Mouse (Mus musculus) heart, embryonic 14.5 days (tissue): ENCODE data around the gene Tas2r143. TPM values are rescaled to one million over a fixed set of nuclear protein-coding genes. Genes with fewer than 3 reads are reported as not detected.

Source experiments
- ATAC-seq: fragments of 200-750 bp; cut with Nextera tagmentation; 2 replicates; pipeline ENCODE4 v1.8.0; 2017; ENCODE audit warnings: low read depth, moderate TSS enrichment; ENCODE audit not compliant: insufficient number of reproducible peaks, insufficient read depth, low FRiP score
- H3K27ac ChIP-seq, 2 experiments: fragments of 200-500 bp in 1 of 2; fragments of 300-500 bp in 1 of 2; sonication (generic) in 1 of 2; replicated peaks in 1 of 2; 2 replicates each; pipeline ENCODE4 v1.5.1; 2012 to 2014; ENCODE audit warnings: low read depth in 2 of 2, low read length in 2 of 2, control low read depth in 1 of 2, mild to moderate bottlenecking in 1 of 2, mixed read lengths in 1 of 2; ENCODE audit not compliant: control insufficient read depth in 1 of 2, insufficient read depth in 1 of 2
- H3K27me3 ChIP-seq: fragments of 300-500 bp; sonication (generic); 2 replicates; pipeline ENCODE4 v1.6.1; 2014; ENCODE audit warnings: mild to moderate bottlenecking, low read length, control low read depth; ENCODE audit not compliant: control insufficient read depth, insufficient read depth
- H3K36me3 ChIP-seq: fragments of 300-500 bp; sonication (generic); 2 replicates; pipeline ENCODE4 v1.6.1; 2014; ENCODE audit warnings: mild to moderate bottlenecking, control low read depth, low read length, mixed read lengths; ENCODE audit not compliant: control insufficient read depth, insufficient read depth
- H3K4me1 ChIP-seq, 2 experiments: fragments of 200-500 bp in 1 of 2; fragments of 300-500 bp in 1 of 2; sonication (generic) in 1 of 2; 2 replicates each; pipeline ENCODE4 v1.6.1; 2012 to 2014; ENCODE audit warnings: low read length in 2 of 2, control low read depth in 1 of 2, mixed read lengths in 1 of 2; ENCODE audit not compliant: control insufficient read depth in 2 of 2, insufficient read depth in 2 of 2
- H3K4me2 ChIP-seq: fragments of 300-500 bp; sonication (generic); 2 replicates; pipeline ENCODE4 v1.6.1; 2014; ENCODE audit warnings: mild to moderate bottlenecking, low read length
- H3K4me3 ChIP-seq, 2 experiments: fragments of 200-500 bp in 1 of 2; fragments of 300-500 bp in 1 of 2; sonication (generic) in 1 of 2; 2 replicates each; pipeline ENCODE4 v1.5.1; 2012 to 2014; ENCODE audit warnings: low read length in 2 of 2, mild to moderate bottlenecking in 2 of 2, control low read depth in 1 of 2, low read depth in 1 of 2, moderate library complexity in 1 of 2; ENCODE audit not compliant: control insufficient read depth in 1 of 2, insufficient read depth in 1 of 2
- H3K9ac ChIP-seq: fragments of 300-500 bp; sonication (generic); 2 replicates; pipeline ENCODE4 v1.6.1; 2014; ENCODE audit warnings: mild to moderate bottlenecking, low read length
- H3K9me3 ChIP-seq: fragments of 300-500 bp; sonication (generic); 2 replicates; pipeline ENCODE4 v1.6.1; 2016; ENCODE audit warnings: low read length, control low read depth; ENCODE audit not compliant: control insufficient read depth
- WGBS: fragments of 180-500 bp; shearing (Covaris S2); extraction: QIAGEN DNeasy Blood & Tissue Kit; methylation state at CpG from one replicate; pipeline ENCODE4 v1.1.7; 2014; 5-methylcytosine and 5-hydroxymethylcytosine counted together
- polyA plus RNA-seq: library from polyadenylated mRNA; unstranded; fragments of >200 nt; fragmentation: Nextera tagmentation; extraction: Ambion mirVana; gene quantifications from 2 replicates; pipeline ENCODE4 v1.2.1, GENCODE M21; 2014

Tas2r143 gene
- polyA plus RNA-seq, 1 experiment from 2014 or later = not detected

DNA sequence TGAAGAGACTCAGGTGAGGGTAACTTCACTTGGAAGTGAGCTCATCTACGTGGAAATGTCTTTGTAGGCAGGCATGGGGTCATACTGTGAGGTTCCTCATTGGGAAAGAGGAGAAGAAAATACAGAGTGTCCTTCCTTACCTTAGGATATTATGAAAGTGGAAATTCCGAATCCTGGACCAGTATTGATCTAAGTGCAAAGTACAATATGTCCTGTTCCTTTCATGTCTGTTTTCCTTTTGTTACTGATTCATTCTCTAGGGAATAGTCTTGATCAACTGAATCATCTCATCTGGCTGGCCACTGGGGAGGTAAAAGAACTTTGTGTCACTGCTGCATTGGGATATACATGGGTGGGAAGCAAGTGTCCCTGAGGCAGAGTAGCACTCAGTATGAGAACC is 35.5 kb downstream of the Tas2r143 start:
- Histone ChIP-seq H3K9me3 (no peaks in the 10 kb centered on the region), H3K4me3 (no peak overlapping the region), H3K36me3 (no peaks in the 10 kb centered on the region), H3K9ac (no peak overlapping the region), H3K27ac (no peak overlapping the region), H3K4me1 (no peaks in the 10 kb centered on the region; a peak in 1 of 4 replicates), H3K4me2 (no peak overlapping the region), H3K27me3 (no peaks in the 10 kb centered on the region)
- no peak for ATAC-seq
- 74% methylated on average over 2 of the region's 2 CpGs for WGBS

DNA sequence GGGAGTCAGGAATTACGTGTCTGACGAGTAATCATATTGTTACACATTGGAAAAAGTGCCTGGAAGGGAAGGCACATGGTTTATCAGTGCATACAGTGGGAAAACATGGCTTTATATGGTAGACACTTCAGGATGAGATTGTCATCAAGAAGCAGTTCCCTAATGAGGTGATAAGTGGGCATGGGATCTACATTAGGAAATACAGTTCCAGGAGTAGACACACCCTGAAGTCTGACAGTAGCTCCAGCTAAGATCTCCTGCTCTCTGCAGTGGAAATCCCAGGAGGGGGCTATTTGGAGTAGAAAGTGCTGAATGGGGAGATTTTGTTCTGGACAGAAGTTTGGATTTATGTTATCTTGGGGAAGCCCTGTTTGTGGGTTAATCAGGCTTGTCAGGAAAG is 41.4 kb downstream of the Tas2r143 start:
- Histone ChIP-seq H3K36me3 (no peaks in the 10 kb centered on the region), H3K9ac (no peak overlapping the region), H3K27ac (no peak overlapping the region), H3K4me1 (0 out of 4 replicates have a peak, but pooled peaks cover 0 to 2% of the 10 kb centered on the region in 2 experiments), H3K27me3 (no peaks in the 10 kb centered on the region), H3K4me3 (no peak overlapping the region), H3K9me3 (no peaks in the 10 kb centered on the region), H3K4me2 (no peak overlapping the region)
- ATAC-seq = no peak
- whole genome bisulfite sequencing = 48% methylated on average over 2 of the region's 2 CpGs

DNA sequence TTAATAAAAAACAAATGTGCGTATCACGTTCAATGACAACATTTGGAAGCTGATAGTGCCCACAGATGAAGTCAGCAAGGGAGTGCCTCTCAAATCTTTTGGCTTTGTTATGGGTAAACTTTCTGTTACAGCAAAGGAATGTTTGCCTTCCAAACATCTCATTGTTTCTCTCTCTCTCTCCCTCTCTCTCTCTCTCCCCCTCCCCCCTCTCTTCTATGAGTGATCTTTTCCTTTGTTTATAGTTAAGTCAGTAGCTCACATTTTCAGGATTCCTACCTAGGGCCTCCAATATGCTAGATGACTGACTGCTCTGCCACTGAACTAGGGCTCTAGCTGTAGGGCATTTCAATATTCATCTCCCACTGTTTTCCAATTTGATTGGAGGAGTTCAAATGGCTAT is 44.5 kb downstream of the Tas2r143 start:
- Histone ChIP-seq H3K4me1 (0 out of 4 replicates have a peak, but pooled peaks cover 0 to 2% of the 10 kb centered on the region in 2 experiments), H3K36me3 (no peaks in the 10 kb centered on the region), H3K27ac (no peak overlapping the region), H3K9ac (no peak overlapping the region), H3K4me3 (no peak overlapping the region), H3K9me3 (no peaks in the 10 kb centered on the region), H3K27me3 (no peaks in the 10 kb centered on the region), H3K4me2 (no peak overlapping the region)
- ATAC-seq = no peak
- WGBS = 67% methylated on average over 2 of the region's 2 CpGs

DNA sequence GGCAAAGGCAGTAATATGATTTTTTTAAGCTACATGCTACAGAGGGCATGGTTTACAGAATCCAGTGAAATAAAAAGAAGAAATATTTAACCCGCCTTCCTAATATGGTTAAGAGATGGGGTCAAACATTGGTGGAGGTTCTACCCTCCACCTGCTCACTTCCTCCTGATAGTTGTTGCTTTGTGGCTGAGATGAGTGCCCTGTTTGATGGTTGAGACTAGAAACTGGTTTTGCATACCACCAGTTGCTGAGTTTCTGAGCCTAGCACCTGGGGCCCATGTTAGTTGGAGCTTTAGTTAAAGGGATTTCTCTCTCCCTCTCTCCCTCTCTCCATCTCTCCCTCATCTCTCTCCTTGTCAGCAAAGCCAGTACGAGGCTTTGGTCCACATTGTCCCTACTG is 47.3 kb downstream of the Tas2r143 start:
- Histone ChIP-seq H3K9me3 (no peaks in the 10 kb centered on the region), H3K4me1 (no peaks in the 10 kb centered on the region), H3K27ac (no peak overlapping the region), H3K36me3 (no peaks in the 10 kb centered on the region), H3K4me3 (no peak overlapping the region), H3K4me2 (no peak overlapping the region), H3K27me3 (no peaks in the 10 kb centered on the region), H3K9ac (no peak overlapping the region)
- ATAC-seq = no peak
- 73% methylated on average over 2 of the region's 2 CpGs for WGBS

Other genes starting within 250 kb of the Tas2r143 start
- not detected in 2 replicates for gene Tas2r144, start 184.9 kb upstream of the Tas2r143 start, polyA plus RNA-seq
- 12.5 and 14.5 TPM in 2 replicates for gene Gstk1, start 154.3 kb upstream of the Tas2r143 start, polyA plus RNA-seq
- gene Tmem139, start 138.3 kb upstream of the Tas2r143 start, polyA plus RNA-seq = 0.23 TPM in 1 of 2 replicates, not detected in the other
- gene Casp2, start 135.3 kb upstream of the Tas2r143 start, polyA plus RNA-seq = 30.5 and 30.8 TPM in 2 replicates
- gene Clcn1, start 113.6 kb upstream of the Tas2r143 start, polyA plus RNA-seq = 0.40 and 0.86 TPM in 2 replicates
- 0.14 and 0.20 TPM in 2 replicates for gene Fam131b, start 75.6 kb upstream of the Tas2r143 start, polyA plus RNA-seq
- gene Zyx, start 50.6 kb upstream of the Tas2r143 start, polyA plus RNA-seq = 167 and 173 TPM in 2 replicates
- gene Epha1, start 27.0 kb upstream of the Tas2r143 start, polyA plus RNA-seq = 0.96 and 1.1 TPM in 2 replicates
- gene Tas2r135, start 5.2 kb downstream of the Tas2r143 start, polyA plus RNA-seq = not detected in 2 replicates
- gene Tas2r126, start 34.3 kb downstream of the Tas2r143 start, polyA plus RNA-seq = not detected in 2 replicates
- gene Olfr458, start 65.0 kb downstream of the Tas2r143 start, polyA plus RNA-seq = not detected in 2 replicates
- gene Olfr457, start 76.1 kb downstream of the Tas2r143 start, polyA plus RNA-seq = 0.07 TPM in 1 of 2 replicates, not detected in the other
- gene Olfr456, start 87.0 kb downstream of the Tas2r143 start, polyA plus RNA-seq = not detected in 2 replicates
- gene Olfr455, start 147.3 kb downstream of the Tas2r143 start, polyA plus RNA-seq = not detected in 2 replicates
- 0.08 TPM in 1 of 2 replicates, not detected in the other for gene Tcaf3, start 197.5 kb downstream of the Tas2r143 start, polyA plus RNA-seq
- 1.4 and 1.6 TPM in 2 replicates for gene Tcaf2, start 245.0 kb downstream of the Tas2r143 start, polyA plus RNA-seq